Mouse (Mus musculus): ENCODE results near the gene Ugt1a9.

- TF ChIP-seq POLR2A (IDR thresholded peaks at IDR 0.05; ENCODE audit: insufficient read depth, low read depth, low read length) (no peak), CTCF (IDR thresholded peaks at IDR 0.05) (no peak), EP300 (IDR thresholded peaks at IDR 0.05; ENCODE audit: insufficient read depth, low read depth, low read length) (no peak)
These were observed 121.5 kb downstream of the Ugt1a9 start for GRCm38 (mm10) chr1:88192136-88192535.
